Mouse (Mus musculus): ENCODE data around the gene Zbtb12. TPM values are rescaled to one million over a fixed set of nuclear protein-coding genes. Genes with fewer than 3 reads are reported as not detected.
"Not testable (repeated sequence)": the region's sequence is repeated elsewhere in the genome, so short reads cannot be mapped to it uniquely, and the experiment has no call there.

Gene Zbtb12
- polyA plus RNA-seq (2015; fragmentation: Nextera tagmentation; extraction: Ambion mirVana): 1.4 and 1.5 TPM in 2 replicates

DNA sequence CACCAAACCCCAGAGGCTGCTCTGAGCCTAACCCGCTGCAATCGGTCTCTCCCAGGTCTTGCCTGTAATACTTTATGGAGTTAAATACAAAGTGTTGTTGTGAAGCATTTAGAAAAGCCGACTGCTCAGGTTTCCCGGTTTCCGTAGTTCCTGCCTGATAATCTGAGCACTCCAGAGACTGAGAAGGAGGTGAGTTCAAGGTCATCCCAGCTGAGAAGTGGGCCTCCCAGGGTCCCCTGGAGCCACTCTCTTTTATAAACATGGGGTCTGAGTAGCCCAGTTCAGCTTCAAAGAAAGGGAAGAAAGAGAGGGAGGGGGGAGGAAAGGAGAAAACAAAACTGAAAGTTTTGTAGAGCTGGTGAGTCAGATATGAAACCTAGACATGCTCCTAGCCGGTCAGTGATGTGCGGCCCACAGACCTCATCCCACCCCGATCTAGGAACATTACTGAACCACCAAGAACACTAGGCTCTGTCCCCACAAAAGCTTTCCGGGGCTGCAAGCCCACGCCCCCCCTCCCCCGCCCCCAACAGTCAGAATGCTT lies at the start of gene Zbtb12:
Gene Zbtb12, plus strand, starts transcription at position 148 of the 544 bp plus-strand sequence.
- ATAC-seq (replicated peaks; ENCODE audit: extremely low read depth, insufficient read depth, low FRiP score): no peak
- H3K9ac ChIP-seq (ENCODE audit: low read length): peak within 1 kb of the TSS; percentile 55
- WGBS: 53% methylated on average over 11 of the region's 11 CpGs

DNA sequence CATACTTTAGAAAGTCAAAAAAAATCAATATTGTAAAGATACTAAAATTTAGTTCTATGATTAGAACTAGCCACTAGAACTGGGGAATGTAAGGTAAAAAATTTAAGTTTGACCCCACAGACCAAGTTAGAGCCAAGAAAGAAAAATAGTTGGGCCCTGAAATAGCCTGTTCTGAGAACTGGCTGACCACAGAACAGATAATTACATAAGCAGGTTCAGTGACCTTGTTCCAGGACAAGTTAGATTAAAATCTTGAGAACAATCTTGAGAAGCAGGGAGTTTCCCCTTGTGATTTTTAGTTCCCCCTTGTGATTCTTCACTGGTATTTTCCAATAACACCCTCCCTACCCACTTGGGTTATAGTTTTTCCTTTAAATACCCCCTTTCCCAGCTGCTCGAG lies 48.5 kb upstream of the Zbtb12 start:
- H3K4me1 ChIP-seq (ENCODE audit: control insufficient read depth, insufficient read depth, low read length); H3K27me3 ChIP-seq (ENCODE audit: control insufficient read depth, insufficient read depth, low read length); H3K4me2 ChIP-seq (ENCODE audit: low read depth, low read length); H3K4me3 ChIP-seq (ENCODE audit: low read length); H3K9me3 ChIP-seq (replicated peaks; ENCODE audit: control insufficient read depth, low read length); H3K27ac ChIP-seq (ENCODE audit: low read length); ATAC-seq (replicated peaks; ENCODE audit: extremely low read depth, insufficient read depth, low FRiP score); H3K9ac ChIP-seq (ENCODE audit: low read length): not testable (repeated sequence)
- peaks cover 39% of the 10 kb centered on the region for H3K36me3 ChIP-seq (ENCODE audit: control insufficient read depth, insufficient read depth)
- 89% methylated on average over 1 of the region's 1 CpGs for WGBS

More for the DNA sequence above, at the start of gene Zbtb12:
- Histone ChIP-seq H3K27ac (ENCODE audit: low read length) (no peak within 1 kb of the TSS), H3K4me3 (ENCODE audit: low read length) (no peak within 1 kb of the TSS), H3K9me3 (replicated peaks; ENCODE audit: control insufficient read depth, low read length) (no peaks in the 10 kb centered on the region), H3K4me2 (ENCODE audit: low read depth, low read length) (peak within 1 kb of the TSS; percentile 30), H3K27me3 (ENCODE audit: control insufficient read depth, insufficient read depth, low read length) (no peaks in the 10 kb centered on the region), H3K4me1 (ENCODE audit: control insufficient read depth, insufficient read depth, low read length) (0 out of 2 replicates have a peak, but pooled peaks cover 4% of the 10 kb centered on the region), H3K36me3 (ENCODE audit: control insufficient read depth, insufficient read depth) (no peaks in the 10 kb centered on the region)

DNA sequence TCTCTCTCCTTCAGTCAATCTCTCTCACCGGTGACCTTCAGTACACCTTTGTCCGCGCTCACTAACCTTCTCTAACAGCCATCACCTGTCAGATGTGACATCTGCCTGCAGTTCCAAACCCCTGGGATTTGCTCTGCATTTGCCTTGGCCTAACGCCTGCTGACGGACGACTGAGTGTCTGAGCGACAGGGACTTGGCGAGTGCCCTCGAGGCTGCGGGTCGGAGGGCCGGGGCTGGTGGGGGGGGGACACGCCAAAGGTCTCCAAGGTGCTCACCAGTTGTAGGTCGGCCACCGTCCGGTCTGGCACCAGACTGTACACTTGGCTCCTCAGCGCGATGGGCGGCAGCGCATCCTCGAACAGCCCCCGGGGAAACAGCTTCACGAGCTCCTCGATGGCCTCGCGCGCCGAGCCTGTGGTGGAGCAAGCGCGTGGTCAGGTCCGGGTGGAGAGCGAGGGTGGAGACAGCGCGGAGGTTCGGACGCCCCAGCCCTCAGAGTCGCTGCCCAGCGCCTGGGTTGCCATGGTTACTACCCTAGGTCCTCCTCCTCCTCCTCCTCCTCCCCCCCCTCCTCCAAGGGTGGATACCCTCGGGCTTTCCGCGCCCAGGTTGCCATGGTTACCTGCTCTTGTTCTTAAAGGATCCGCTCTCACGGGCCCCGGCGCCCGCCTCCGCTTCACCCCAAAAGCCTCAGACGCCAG lies 43.0 kb upstream of the Zbtb12 start:
- Histone ChIP-seq H3K4me2 (ENCODE audit: low read depth, low read length) (peak overlapping the region; percentile 98), H3K36me3 (ENCODE audit: control insufficient read depth, insufficient read depth) (peaks cover 24% of the 10 kb centered on the region), H3K4me3 (ENCODE audit: low read length) (peak overlapping the region; percentile 81), H3K9ac (ENCODE audit: low read length) (peak overlapping the region; percentile 75), H3K4me1 (ENCODE audit: control insufficient read depth, insufficient read depth, low read length) (peaks cover 18% of the 10 kb centered on the region), H3K27ac (ENCODE audit: low read length) (peak overlapping the region; percentile 59), H3K9me3 (replicated peaks; ENCODE audit: control insufficient read depth, low read length) (no peaks in the 10 kb centered on the region), H3K27me3 (ENCODE audit: control insufficient read depth, insufficient read depth, low read length) (no peaks in the 10 kb centered on the region)
- ATAC-seq (replicated peaks; ENCODE audit: extremely low read depth, insufficient read depth, low FRiP score): peak; percentile 60
- WGBS: 4% methylated on average over 48 of the region's 48 CpGs

DNA sequence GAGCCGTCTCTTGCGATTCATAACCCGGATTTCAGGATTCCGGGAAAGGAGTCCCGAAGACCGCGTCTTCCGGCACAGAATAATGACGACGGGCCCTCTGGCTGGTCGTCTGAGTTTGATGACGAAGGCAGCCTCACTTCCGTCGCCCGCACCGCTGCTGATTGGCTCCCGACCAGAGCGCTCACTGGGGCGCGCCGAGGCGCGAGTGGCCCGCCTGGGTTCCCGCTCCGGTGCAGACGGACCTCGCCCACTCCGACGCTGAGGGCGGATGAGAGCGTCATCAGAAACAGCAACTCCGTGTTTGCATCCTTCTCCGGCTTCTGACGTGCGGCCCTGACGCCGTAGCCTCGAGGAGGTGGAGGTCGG lies 42.4 kb upstream of the Zbtb12 start, which contains the start of the genes Stk19 and Dxo:
Gene Stk19, minus strand, starts transcription at position 90 of the 366 bp plus-strand sequence.
Gene Dxo, plus strand, starts transcription at position 164 of the 366 bp plus-strand sequence.
- peak within 1 kb of the TSS; percentile 98 for H3K4me2 ChIP-seq (ENCODE audit: low read depth, low read length)
- peak within 1 kb of the TSS; percentile 81 for H3K4me3 ChIP-seq (ENCODE audit: low read length)
- WGBS: under 1% methylated on average over 40 of the region's 40 CpGs
- H3K36me3 ChIP-seq (ENCODE audit: control insufficient read depth, insufficient read depth): peaks cover 20% of the 10 kb centered on the region
- peak within 1 kb of the TSS; percentile 59 for H3K27ac ChIP-seq (ENCODE audit: low read length)
- H3K9ac ChIP-seq (ENCODE audit: low read length): peak within 1 kb of the TSS; percentile 75
- H3K9me3 ChIP-seq (replicated peaks; ENCODE audit: control insufficient read depth, low read length): no peaks in the 10 kb centered on the region
- H3K4me1 ChIP-seq (ENCODE audit: control insufficient read depth, insufficient read depth, low read length): peaks cover 18% of the 10 kb centered on the region
- no peaks in the 10 kb centered on the region for H3K27me3 ChIP-seq (ENCODE audit: control insufficient read depth, insufficient read depth, low read length)
- ATAC-seq (replicated peaks; ENCODE audit: extremely low read depth, insufficient read depth, low FRiP score): peak; percentile 94

DNA sequence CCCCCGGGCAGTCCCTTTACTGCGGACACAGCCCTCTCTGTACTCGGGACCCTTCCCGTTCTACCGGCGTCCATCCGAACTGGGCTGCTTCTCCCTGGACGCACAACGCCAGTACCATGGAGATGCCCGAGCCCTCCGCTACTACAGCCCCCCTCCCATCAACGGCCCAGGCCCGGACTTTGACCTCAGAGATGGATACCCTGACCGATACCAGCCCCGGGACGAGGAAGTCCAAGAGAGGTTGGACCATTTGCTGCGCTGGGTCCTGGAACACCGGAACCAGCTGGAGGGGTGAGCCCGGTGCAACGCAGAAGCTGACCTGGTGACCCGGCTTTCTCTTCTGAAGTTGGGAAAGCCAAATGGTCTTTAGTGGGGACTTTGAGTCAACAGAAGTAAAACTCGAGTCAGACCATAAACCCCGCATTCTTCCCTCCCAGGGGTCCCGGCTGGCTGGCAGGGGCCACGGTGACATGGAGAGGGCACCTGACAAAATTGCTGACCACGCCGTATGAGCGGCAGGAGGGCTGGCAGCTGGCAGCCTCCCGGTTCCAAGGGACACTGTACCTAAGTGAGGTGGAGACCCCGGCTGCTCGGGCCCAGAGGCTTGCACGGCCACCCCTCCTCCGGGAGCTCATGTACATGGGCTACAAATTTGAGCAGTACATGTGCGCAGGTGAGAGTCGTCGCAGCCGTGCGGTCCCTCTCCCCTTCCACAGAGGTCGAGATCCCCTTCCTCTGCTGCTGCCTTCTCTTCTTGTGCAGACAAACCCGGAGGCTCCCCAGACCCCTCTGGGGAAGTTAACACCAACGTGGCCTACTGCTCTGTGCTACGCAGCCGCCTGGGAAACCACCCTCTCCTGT lies 41.6 kb upstream of the Zbtb12 start:
- ATAC-seq (replicated peaks; ENCODE audit: extremely low read depth, insufficient read depth, low FRiP score): no peak
- Histone ChIP-seq H3K36me3 (ENCODE audit: control insufficient read depth, insufficient read depth) (peaks cover 18% of the 10 kb centered on the region), H3K4me1 (ENCODE audit: control insufficient read depth, insufficient read depth, low read length) (peaks cover 18% of the 10 kb centered on the region), H3K9me3 (replicated peaks; ENCODE audit: control insufficient read depth, low read length) (no peaks in the 10 kb centered on the region), H3K9ac (ENCODE audit: low read length) (peak overlapping the region; percentile 75), H3K4me2 (ENCODE audit: low read depth, low read length) (peak overlapping the region; percentile 98), H3K27me3 (ENCODE audit: control insufficient read depth, insufficient read depth, low read length) (no peaks in the 10 kb centered on the region), H3K4me3 (ENCODE audit: low read length) (peak overlapping the region; percentile 81), H3K27ac (ENCODE audit: low read length) (peak overlapping the region; percentile 59)
- 35% methylated on average over 43 of the region's 43 CpGs for WGBS

DNA sequence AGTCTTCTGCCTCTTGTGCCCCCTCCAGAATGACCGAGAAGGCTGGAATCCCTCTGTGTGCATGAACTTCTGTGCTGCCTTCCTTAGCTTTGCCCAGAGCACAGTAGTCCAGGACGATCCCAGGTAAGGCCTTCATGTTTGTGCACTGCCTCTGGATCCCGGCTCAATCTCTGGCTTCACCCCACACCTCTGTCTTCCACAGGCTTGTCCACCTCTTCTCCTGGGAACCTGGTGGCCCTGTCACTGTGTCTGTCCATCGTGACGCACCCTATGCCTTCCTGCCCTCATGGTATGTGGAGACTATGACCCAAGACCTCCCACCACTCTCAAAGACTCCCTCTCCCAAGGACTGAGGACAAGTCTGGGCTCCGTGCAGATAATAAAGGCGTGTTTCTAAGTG lies 40.5 kb upstream of the Zbtb12 start:
- H3K36me3 ChIP-seq (ENCODE audit: control insufficient read depth, insufficient read depth): peaks cover 25% of the 10 kb centered on the region
- no peaks in the 10 kb centered on the region for H3K27me3 ChIP-seq (ENCODE audit: control insufficient read depth, insufficient read depth, low read length)
- WGBS: 87% methylated on average over 7 of the region's 7 CpGs
- ATAC-seq (replicated peaks; ENCODE audit: extremely low read depth, insufficient read depth, low FRiP score): no peak
- no peaks in the 10 kb centered on the region for H3K9me3 ChIP-seq (replicated peaks; ENCODE audit: control insufficient read depth, low read length)
- H3K9ac ChIP-seq (ENCODE audit: low read length): no peak overlapping the region
- peaks cover 18% of the 10 kb centered on the region for H3K4me1 ChIP-seq (ENCODE audit: control insufficient read depth, insufficient read depth, low read length)
- no peak overlapping the region for H3K4me3 ChIP-seq (ENCODE audit: low read length)
- H3K27ac ChIP-seq (ENCODE audit: low read length): no peak overlapping the region
- no peak overlapping the region for H3K4me2 ChIP-seq (ENCODE audit: low read depth, low read length)

DNA sequence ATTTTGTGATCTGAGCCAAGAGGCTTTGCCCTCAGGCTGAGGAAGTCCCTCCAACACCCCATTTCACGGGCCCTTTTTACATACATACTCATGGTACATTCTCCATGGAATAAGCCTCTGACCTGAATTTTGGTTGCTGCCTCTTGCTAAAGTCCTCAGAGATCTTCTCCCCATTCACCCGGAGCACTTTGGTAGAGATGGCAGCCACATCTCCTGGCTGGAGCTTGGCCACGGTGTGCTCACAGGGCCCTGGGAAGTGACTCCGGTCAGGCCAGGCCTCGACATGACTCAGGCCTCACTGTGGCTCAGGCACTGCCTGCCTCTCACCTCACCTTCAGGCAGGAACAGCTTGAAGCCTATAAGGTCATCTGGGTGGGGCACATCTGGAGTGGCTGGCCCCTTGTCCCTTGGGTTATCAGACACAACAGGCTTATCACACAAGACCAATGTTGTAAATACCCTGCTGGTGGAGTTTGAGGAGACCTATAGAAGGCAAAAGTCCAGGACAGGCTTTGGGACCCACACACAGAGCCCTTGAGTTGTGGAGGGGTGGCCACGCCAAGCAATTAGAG lies 38.5 kb upstream of the Zbtb12 start:
- WGBS: 80% methylated on average over 6 of the region's 6 CpGs
- H3K9ac ChIP-seq (ENCODE audit: low read length): no peak overlapping the region
- H3K4me2 ChIP-seq (ENCODE audit: low read depth, low read length): no peak overlapping the region
- no peaks in the 10 kb centered on the region for H3K9me3 ChIP-seq (replicated peaks; ENCODE audit: control insufficient read depth, low read length)
- no peaks in the 10 kb centered on the region for H3K27me3 ChIP-seq (ENCODE audit: control insufficient read depth, insufficient read depth, low read length)
- H3K4me3 ChIP-seq (ENCODE audit: low read length): no peak overlapping the region
- H3K36me3 ChIP-seq (ENCODE audit: control insufficient read depth, insufficient read depth): peaks cover 25% of the 10 kb centered on the region
- ATAC-seq (replicated peaks; ENCODE audit: extremely low read depth, insufficient read depth, low FRiP score): no peak
- H3K4me1 ChIP-seq (ENCODE audit: control insufficient read depth, insufficient read depth, low read length): peaks cover 15% of the 10 kb centered on the region
- H3K27ac ChIP-seq (ENCODE audit: low read length): no peak overlapping the region

DNA sequence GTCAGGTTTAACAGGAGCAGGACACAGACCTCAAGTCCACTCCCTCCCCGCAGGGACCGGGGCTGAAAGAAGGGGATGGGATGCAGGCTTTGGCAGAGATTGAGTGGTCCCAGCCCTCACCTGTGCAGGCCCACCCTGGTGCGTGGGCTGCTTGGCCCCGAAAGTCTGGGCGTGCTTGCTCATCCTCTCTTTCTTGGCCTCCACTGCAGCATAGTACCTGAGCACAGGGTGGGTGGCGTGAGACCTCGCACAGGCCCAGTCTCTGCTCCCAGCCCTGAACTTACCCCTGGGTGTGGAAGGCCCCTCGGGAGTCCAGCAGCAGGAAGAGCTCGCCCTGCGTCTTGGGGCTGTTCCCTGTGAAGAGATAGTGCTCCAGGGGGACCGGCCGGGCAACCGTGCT lies 34.4 kb upstream of the Zbtb12 start:
- WGBS: 87% methylated on average over 13 of the region's 13 CpGs
- no peak overlapping the region for H3K4me2 ChIP-seq (ENCODE audit: low read depth, low read length)
- no peak overlapping the region for H3K9ac ChIP-seq (ENCODE audit: low read length)
- no peaks in the 10 kb centered on the region for H3K27me3 ChIP-seq (ENCODE audit: control insufficient read depth, insufficient read depth, low read length)
- H3K27ac ChIP-seq (ENCODE audit: low read length): no peak overlapping the region
- H3K4me3 ChIP-seq (ENCODE audit: low read length): no peak overlapping the region
- H3K9me3 ChIP-seq (replicated peaks; ENCODE audit: control insufficient read depth, low read length): no peaks in the 10 kb centered on the region
- H3K4me1 ChIP-seq (ENCODE audit: control insufficient read depth, insufficient read depth, low read length): peaks cover 4% of the 10 kb centered on the region
- H3K36me3 ChIP-seq (ENCODE audit: control insufficient read depth, insufficient read depth): peaks cover 29% of the 10 kb centered on the region
- no peak for ATAC-seq (replicated peaks; ENCODE audit: extremely low read depth, insufficient read depth, low FRiP score)

Measured in heart, embryonic 16.5 days (tissue).